Mouse (Mus musculus) testis, postnatal 10 days (tissue): Measurements from ENCODE around the gene Setd1a.
"Not testable (repeated sequence)": the region's sequence is repeated elsewhere in the genome, so short reads cannot be mapped to it uniquely, and the experiment has no call there.

Source experiments
- DNase-seq: peaks from one replicate; pipeline ENCODE4 v3.0.0; 2021; ENCODE audit warnings: low spot score

The Setd1a gene

DNA sequence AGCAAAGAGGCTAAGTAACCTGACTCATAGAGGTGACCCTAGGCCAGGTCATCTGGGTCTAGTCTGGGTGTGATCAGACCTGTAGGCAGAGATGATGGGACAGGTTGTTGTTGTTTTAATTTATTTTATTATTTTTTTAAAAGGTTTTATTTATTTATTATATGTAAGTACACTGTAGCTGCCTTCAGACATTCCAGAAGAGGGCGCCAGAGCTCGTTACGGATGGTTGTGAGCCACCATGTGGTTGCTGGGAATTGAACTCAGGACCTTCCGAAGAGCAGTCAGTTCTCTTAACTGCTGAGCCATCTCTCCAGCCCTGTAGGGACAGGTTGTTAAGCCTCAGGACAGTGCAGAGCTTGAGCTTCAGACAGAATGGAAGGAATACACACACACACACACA is 61.4 kb downstream of the Setd1a start:
- DNase-seq, result not testable (repeated sequence)

DNA sequence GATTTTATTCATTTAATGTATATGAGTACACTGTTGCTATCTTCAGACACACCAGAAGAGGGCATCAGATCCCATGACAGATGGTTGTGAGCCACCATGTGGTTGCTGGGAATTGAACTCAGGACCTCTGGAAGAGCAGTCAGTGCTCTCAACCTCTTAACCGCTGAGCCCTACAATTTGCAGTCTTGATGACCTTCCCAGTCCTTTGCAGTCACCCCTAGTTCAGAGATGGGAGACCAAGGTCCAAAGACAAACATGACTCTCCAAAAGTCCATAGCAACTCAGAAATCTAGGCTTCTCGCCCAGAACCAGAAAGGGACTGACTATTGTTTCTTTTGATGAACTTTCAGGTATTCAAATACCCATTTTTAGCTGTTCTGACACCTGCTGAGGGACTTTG is 63.6 kb downstream of the Setd1a start:
- not testable (repeated sequence) for DNase-seq

DNA sequence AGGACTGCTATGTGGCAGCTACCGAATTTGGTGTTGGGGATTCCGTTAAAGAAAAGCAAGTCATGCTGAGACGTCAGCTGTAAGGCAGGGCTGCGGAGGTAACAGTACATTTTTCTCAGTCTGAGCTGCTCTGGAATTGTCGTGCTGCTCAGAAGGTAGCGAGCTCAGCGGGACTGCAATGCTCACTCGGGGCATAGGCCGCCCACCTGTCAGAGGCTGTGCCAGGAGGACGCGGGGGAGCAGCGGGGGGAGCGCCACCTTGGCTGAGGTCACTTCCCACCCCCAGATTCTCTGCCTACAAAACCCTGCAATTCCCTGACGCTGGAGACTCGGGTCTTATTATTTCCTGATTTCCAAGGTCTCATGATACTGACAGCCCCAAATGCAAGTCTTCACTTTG is 64.4 kb downstream of the Setd1a start:
- DNase-seq, result peak; percentile 82

DNA sequence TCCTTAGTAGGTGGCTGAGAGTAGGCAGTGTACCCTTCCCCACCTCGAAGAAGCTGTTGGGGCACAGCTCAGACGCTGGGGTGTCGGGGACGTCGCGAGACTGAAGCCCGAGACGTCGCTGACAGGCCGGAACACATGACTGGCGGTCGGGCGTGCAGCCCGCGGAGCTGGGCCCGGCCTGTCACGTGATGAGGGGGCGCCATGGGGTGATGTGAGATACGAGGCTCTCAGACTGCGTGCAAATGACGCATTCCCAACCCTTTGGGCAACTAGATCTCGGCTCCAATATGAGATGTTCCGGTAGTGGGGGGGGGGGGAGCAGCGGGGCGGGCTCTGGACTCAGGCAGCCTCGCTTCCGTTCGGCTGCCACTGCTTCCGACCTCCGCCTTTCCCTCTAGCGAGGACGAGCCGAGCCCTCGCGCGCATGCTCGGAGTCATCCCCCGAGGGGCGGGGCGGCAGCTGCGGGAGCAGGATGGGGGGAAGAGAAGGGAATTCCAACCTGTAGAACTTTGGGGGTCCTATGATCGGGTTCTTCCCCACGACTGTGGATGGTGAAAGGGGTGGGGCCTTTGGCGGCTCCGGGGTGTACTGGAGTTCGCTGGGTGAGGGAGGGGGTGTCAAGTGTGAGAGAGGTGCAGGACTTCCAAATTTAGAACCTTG is 65.0 kb downstream of the Setd1a start:
- DNase-seq, result peak; percentile 96

DNA sequence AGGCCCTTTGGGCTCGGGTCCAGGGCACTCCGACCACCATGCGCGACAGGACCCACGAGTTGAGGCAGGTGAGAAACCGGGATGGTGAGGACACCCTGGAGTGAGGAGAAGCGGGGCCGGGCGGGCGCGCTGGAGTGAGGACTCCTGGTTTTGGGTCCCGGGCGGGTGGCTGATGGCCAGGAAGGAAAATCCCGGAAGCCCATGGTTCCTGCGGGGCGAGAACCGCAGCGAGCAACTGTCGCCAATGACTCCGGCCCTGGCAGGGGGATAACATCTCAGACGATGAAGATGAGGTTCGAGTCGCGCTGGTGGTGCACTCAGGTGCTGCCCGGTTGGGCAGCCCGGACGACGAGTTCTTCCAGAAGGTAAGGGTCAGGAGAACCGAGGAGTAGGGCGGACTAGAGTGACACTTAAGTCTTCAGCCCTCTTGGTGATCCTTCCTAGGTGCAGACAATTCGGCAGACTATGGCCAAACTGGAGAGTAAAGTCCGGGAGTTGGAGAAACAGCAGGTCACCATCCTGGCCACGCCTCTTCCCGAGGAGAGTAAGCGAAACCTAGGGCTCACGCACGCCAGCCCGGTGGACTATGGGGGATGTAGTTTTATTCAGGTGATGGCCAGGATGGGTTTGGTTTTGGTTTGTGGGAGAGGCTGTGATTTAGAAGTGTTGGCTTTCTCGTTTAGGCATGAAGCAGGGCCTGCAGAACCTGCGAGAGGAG is 65.7 kb downstream of the Setd1a start:
- DNase-seq, result peak; percentile 86
